Mouse (Mus musculus): Measurements from ENCODE around the gene Bmp6. TPM values are rescaled to one million over a fixed set of nuclear protein-coding genes. Genes with fewer than 3 reads are reported as not detected.

Gene Bmp6
- polyA plus RNA-seq, 1 experiment, result not detected

DNA sequence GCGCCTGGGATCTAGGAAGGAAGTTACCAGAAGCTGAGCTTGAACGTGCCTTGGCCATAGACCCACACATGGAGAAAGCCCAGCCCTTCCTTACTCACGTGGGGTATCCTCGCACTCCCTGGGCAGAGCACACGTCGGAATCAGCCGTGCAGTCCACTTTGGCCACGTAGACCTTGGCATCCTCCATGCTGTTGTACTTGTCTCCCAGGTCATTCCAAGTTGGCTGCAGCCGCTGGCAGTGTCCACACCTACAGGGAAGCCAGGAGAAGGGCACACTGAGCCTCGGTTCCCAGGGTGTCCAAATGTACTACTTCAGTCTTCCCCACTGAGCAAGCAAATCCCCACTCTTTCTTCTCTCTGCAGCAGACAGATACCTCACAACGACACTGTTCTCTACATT is 178.3 kb downstream of the Bmp6 start:
- Histone ChIP-seq H3K4me1 (ENCODE audit: control insufficient read depth, insufficient read depth, low read length) (no peaks in the 10 kb centered on the region), H3K27ac (ENCODE audit: insufficient read depth, low read depth, low read length) (no peak overlapping the region), H3K4me3 (ENCODE audit: insufficient read depth, low read depth, low read length) (no peak overlapping the region)
- WGBS, result 85% methylated on average over 11 of the region's 11 CpGs
- TF ChIP-seq POLR2A (IDR thresholded peaks at IDR 0.05; ENCODE audit: insufficient read depth, low read depth, low read length) (no peak), CTCF (IDR thresholded peaks at IDR 0.05; ENCODE audit: insufficient read depth, low read depth, low read length) (no peak)

DNA sequence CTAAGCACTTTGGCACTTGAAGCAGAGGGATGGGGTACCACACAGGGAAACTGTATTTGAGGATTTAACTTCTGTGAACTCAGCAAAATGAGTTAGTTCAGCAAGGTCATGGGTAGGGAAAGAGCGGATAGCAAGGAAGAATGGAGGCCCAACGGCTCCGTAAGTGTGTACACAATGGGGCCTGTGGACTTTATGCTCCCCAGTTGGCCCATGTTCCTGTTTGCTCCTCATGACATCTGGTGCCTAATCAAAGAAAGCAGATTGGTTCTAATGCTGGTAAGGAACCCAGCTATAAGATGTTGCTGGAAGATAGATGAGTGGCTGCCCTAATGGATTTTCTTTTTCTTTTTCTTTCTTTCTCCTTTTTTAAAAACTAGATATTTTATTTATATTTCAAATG is 180.4 kb downstream of the Bmp6 start:
- TF ChIP-seq CTCF (IDR thresholded peaks at IDR 0.05; ENCODE audit: insufficient read depth, low read depth, low read length), result no peak
- TF ChIP-seq POLR2A (IDR thresholded peaks at IDR 0.05; ENCODE audit: insufficient read depth, low read depth, low read length), result no peak
- H3K4me3 ChIP-seq (ENCODE audit: insufficient read depth, low read depth, low read length), result no peak overlapping the region
- 78% methylated on average over 3 of the region's 3 CpGs for WGBS
- no peak overlapping the region for H3K27ac ChIP-seq (ENCODE audit: insufficient read depth, low read depth, low read length)
- H3K4me1 ChIP-seq (ENCODE audit: control insufficient read depth, insufficient read depth, low read length), result peaks cover 7% of the 10 kb centered on the region

DNA sequence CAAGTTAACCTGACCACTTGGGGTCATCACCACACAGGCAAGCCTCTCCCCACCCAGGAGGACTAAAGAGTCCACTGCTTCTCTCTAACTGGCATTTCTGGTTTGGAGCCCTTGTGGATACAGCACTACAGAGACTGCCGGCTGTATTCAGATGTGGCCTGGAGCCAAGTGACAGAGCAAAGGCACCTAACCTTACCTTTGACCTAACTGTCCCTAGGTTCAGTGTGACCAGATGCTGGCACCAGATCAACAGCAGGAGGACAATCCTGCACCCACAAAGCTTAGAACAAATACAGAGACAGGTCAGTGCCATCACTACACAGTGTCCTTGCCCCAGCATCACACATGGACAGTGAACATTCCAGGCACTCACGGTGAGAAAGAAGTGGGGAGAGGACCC is 181.2 kb downstream of the Bmp6 start:
- WGBS, result 70% methylated on average over 2 of the region's 2 CpGs
- no peak overlapping the region for H3K27ac ChIP-seq (ENCODE audit: insufficient read depth, low read depth, low read length)
- H3K4me1 ChIP-seq (ENCODE audit: control insufficient read depth, insufficient read depth, low read length), result peaks cover 7% of the 10 kb centered on the region
- no peak overlapping the region for H3K4me3 ChIP-seq (ENCODE audit: insufficient read depth, low read depth, low read length)
- no peak for TF ChIP-seq POLR2A (IDR thresholded peaks at IDR 0.05; ENCODE audit: insufficient read depth, low read depth, low read length)
- no peak for TF ChIP-seq CTCF (IDR thresholded peaks at IDR 0.05; ENCODE audit: insufficient read depth, low read depth, low read length)

DNA sequence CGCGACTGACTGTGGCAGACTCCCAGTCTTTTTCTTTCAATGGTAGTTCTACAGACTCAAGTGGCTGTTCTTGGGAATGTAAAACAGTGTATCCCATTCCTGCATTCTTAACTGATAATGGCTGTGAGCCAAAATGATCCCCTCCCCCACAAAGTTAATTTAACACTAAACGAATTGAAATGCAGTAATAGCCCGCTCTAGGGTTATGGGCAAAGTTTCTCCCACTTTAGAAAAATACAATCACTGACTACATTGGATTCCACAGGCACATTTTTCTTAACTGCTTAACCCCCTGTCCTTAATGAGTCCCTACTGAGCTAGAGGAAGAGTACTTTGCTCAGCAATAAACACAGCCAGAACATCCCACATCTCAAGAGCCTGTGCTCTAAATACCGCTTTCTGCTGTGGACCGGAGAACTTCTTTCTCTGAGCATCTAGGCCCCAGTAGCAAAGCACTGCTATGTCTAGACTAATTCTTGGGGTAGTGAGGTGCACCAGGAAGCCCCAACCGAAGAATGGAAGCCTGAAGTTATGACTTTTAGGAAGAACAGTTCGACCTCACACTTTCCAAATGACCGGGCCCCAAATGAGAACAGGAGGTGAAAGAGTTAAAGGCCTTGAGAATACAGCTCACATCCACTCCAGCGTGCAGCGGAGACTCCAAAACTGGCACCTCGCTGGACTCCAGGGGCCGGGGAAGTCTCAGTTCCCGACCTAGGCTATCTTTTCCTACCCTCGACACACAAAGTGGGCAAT is 182.3 kb downstream of the Bmp6 start:
- Histone ChIP-seq H3K27ac (ENCODE audit: insufficient read depth, low read depth, low read length) (no peak overlapping the region), H3K4me3 (ENCODE audit: insufficient read depth, low read depth, low read length) (peak overlapping the region; percentile 88)
- 4% methylated on average over 15 of the region's 15 CpGs for WGBS

DNA sequence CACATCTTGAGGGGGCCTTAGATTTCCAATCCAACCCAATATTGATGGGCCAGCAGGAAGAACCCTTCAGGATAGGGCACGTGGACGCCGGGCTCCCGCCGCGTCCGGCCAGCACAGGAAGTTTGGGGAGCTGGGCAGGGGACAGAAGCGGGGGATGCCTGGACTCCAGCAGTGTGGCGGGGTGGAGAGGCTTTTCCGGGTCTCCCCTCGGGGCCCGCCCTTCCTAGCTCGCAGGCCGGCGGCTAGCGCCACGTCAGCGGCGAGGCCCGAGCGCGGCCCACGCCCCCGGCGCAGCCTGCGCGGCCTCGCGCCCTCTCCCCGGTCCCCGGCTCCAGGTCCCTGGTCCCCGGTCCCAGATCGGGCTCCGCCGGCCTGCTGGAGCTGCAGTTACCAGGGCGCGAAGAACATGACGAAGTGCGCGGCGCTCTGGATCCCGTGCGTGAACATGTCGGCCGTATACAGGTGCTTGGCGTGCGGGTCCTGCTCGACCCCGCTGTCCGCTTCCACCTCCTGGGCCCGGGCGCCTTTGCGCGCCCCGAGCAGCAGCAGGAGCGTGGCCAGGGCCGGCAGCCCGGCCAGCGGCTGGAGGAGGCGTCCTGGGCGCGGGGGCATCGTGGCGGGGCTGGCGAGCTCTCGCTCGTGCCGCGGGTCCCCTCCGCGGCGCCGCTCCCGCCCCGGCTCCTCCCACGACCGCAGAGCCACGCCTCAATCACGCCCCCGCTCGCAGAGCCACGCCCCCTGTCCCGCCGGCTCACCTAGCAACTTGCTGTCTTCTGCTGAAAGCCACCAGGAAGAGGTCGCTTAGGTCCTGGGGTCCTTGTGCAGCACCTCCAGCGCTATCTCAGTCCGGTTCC is 183.1 kb downstream of the Bmp6 start:
- WGBS, result under 1% methylated on average over 87 of the region's 87 CpGs
- TF ChIP-seq CTCF (IDR thresholded peaks at IDR 0.05; ENCODE audit: insufficient read depth, low read depth, low read length) (no peak), POLR2A (IDR thresholded peaks at IDR 0.05; ENCODE audit: insufficient read depth, low read depth, low read length) (peak; percentile 57; the same call in 1 of the 2 replicates)

More for the DNA sequence above, 182.3 kb downstream of the Bmp6 start:
- no peak for TF ChIP-seq POLR2A (IDR thresholded peaks at IDR 0.05; ENCODE audit: insufficient read depth, low read depth, low read length)
- TF ChIP-seq CTCF (IDR thresholded peaks at IDR 0.05; ENCODE audit: insufficient read depth, low read depth, low read length), result no peak
- H3K4me1 ChIP-seq (ENCODE audit: control insufficient read depth, insufficient read depth, low read length), result peaks cover 7% of the 10 kb centered on the region

GRCm38 (mm10) chr13:38528687-38529294 is 183.9 kb downstream of the Bmp6 start, which contains the start of gene Txndc5:
Gene Txndc5 (minus strand): TSS chr13:38528824.
- Histone ChIP-seq H3K27ac (ENCODE audit: insufficient read depth, low read depth, low read length) (peak within 1 kb of the TSS; percentile 59; the same call in 1 of the 2 replicates), H3K4me3 (ENCODE audit: insufficient read depth, low read depth, low read length) (peak within 1 kb of the TSS; percentile 88), H3K4me1 (ENCODE audit: control insufficient read depth, insufficient read depth, low read length) (peaks cover 7% of the 10 kb centered on the region)
- 51% methylated on average over 9 of the region's 9 CpGs for WGBS
- TF ChIP-seq CTCF (IDR thresholded peaks at IDR 0.05; ENCODE audit: insufficient read depth, low read depth, low read length), result no peak
- TF ChIP-seq POLR2A (IDR thresholded peaks at IDR 0.05; ENCODE audit: insufficient read depth, low read depth, low read length), result no peak

More for the DNA sequence above, 183.1 kb downstream of the Bmp6 start:
- H3K27ac ChIP-seq (ENCODE audit: insufficient read depth, low read depth, low read length), result peak overlapping the region; percentile 59; the same call in 1 of the 2 replicates
- peaks cover 7% of the 10 kb centered on the region for H3K4me1 ChIP-seq (ENCODE audit: control insufficient read depth, insufficient read depth, low read length)
- H3K4me3 ChIP-seq (ENCODE audit: insufficient read depth, low read depth, low read length), result peak overlapping the region; percentile 88

GRCm38 (mm10) chr13:38529576-38529975 is 184.7 kb downstream of the Bmp6 start:
- H3K27ac ChIP-seq (ENCODE audit: insufficient read depth, low read depth, low read length), result no peak overlapping the region
- H3K4me3 ChIP-seq (ENCODE audit: insufficient read depth, low read depth, low read length), result no peak overlapping the region
- H3K4me1 ChIP-seq (ENCODE audit: control insufficient read depth, insufficient read depth, low read length), result peaks cover 7% of the 10 kb centered on the region
- WGBS, result 94% methylated on average over 6 of the region's 6 CpGs
- no peak for TF ChIP-seq CTCF (IDR thresholded peaks at IDR 0.05; ENCODE audit: insufficient read depth, low read depth, low read length)
- no peak for TF ChIP-seq POLR2A (IDR thresholded peaks at IDR 0.05; ENCODE audit: insufficient read depth, low read depth, low read length)

DNA sequence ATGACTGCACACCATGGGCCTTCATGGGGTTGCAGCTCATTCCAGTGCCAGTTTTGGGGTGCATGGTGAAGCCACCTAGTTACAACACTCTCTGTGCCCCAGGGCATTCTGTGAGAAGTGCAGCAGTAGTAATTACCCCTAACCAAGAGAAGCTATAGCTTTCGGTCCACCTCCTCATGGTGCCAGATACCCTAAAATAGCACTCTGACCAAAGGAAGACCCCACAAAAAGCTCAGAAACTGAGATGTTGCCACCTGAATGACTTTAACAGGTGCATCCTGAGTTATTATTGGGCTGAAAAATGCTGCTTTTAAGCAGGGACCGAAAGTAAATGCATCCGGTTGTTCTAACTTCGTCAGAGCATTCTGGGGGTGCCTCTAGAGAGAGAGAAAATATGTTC is 186.6 kb downstream of the Bmp6 start:
- TF ChIP-seq CTCF (IDR thresholded peaks at IDR 0.05; ENCODE audit: insufficient read depth, low read depth, low read length) (no peak), POLR2A (IDR thresholded peaks at IDR 0.05; ENCODE audit: insufficient read depth, low read depth, low read length) (no peak)
- Histone ChIP-seq H3K4me3 (ENCODE audit: insufficient read depth, low read depth, low read length) (no peak overlapping the region), H3K27ac (ENCODE audit: insufficient read depth, low read depth, low read length) (no peak overlapping the region), H3K4me1 (ENCODE audit: control insufficient read depth, insufficient read depth, low read length) (peaks cover 7% of the 10 kb centered on the region)
- 95% methylated on average over 4 of the region's 4 CpGs for WGBS

All from olfactory bulb, adult 2 months (tissue).